Mouse (Mus musculus): ENCODE results near the gene Amy2a1. TPM values are rescaled to one million over a fixed set of nuclear protein-coding genes. Genes with fewer than 3 reads are reported as not detected.
"Not testable (repeated sequence)": the region's sequence is repeated elsewhere in the genome, so short reads cannot be mapped to it uniquely, and the experiment has no call there.

Amy2a1 gene
- polyA plus RNA-seq (2016; fragmentation: Nextera tagmentation; extraction: Ambion mirVana) = not detected in 2 replicates

DNA sequence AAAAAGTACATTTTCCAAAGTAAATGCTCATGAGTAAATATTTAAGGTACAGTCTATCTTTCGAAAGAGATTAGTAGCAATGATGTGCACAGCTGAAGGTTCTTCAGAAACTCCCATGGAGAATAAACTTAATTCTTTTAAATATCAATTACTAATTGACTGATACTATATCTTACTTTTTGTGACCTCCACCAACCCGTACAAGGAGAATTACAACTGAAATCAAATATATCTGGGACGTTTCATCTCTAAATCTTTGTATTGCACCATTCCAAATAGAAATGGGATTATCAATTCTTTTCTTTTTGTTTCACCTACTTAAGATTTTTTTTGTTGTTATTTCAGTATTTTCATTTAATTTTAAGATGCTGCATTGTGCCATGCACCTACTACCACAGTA, at the start of gene Amy2a1:
Gene Amy2a1, minus strand, starts transcription at position 101 of the 400 bp plus-strand sequence.
- not testable (repeated sequence) for H3K36me3 ChIP-seq; H3K4me2 ChIP-seq (replicated peaks); H3K27ac ChIP-seq; H3K9ac ChIP-seq; H3K9me3 ChIP-seq; H3K4me1 ChIP-seq; H3K4me3 ChIP-seq; ATAC-seq (ENCODE audit: insufficient number of reproducible peaks, insufficient read depth, low FRiP score, low TSS enrichment); H3K27me3 ChIP-seq
- 85% methylated on average over 3 of the region's 3 CpGs for WGBS

DNA sequence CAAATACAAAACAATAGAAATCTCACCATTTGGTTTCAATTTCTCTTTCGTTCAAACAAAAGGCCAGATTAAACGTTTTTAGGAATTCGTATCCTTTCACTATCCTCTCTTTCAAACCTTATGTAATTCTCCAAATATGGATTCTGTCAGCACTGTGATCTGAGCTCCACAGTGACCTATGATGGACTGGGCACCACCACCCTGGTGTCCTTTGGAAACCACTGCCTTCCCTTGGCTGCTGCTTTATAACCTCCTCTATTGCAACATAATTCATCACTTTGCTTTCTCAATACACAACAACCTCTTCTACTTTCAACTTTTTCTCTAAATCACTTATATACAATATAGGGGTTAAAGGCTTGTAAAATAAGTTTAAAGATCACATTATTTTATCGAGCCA, 42.4 kb upstream of the Amy2a1 start:
- Histone ChIP-seq H3K4me1 (no peaks in the 10 kb centered on the region), H3K9ac (no peak overlapping the region), H3K4me2 (replicated peaks) (no peak overlapping the region), H3K36me3 (no peaks in the 10 kb centered on the region), H3K4me3 (no peak overlapping the region), H3K9me3 (no peaks in the 10 kb centered on the region), H3K27me3 (no peaks in the 10 kb centered on the region), H3K27ac (no peak overlapping the region)
- WGBS = 78% methylated on average over 4 of the region's 4 CpGs
- no peak for ATAC-seq (ENCODE audit: insufficient number of reproducible peaks, insufficient read depth, low FRiP score, low TSS enrichment)

- H3K36me3 ChIP-seq = no peaks in the 10 kb centered on the region
- 81% methylated on average over 2 of the region's 2 CpGs for WGBS
Measured at GRCm38 (mm10) chr3:113574138-113574537, 41.9 kb upstream of the Amy2a1 start.

GRCm38 (mm10) chr3:113572158-113572557, 39.9 kb upstream of the Amy2a1 start:
- WGBS = 77% methylated on average over 3 of the region's 3 CpGs
- H3K36me3 ChIP-seq = no peaks in the 10 kb centered on the region

More at GRCm38 (mm10) chr3:113574138-113574537, 41.9 kb upstream of the Amy2a1 start:
- H3K27me3 ChIP-seq = no peaks in the 10 kb centered on the region
- H3K9ac ChIP-seq = no peak overlapping the region
- no peaks in the 10 kb centered on the region for H3K9me3 ChIP-seq
- H3K4me2 ChIP-seq (replicated peaks) = no peak overlapping the region
- ATAC-seq (ENCODE audit: insufficient number of reproducible peaks, insufficient read depth, low FRiP score, low TSS enrichment) = no peak
- no peak overlapping the region for H3K4me3 ChIP-seq
- no peak overlapping the region for H3K27ac ChIP-seq
- H3K4me1 ChIP-seq = no peaks in the 10 kb centered on the region

GRCm38 (mm10) chr3:113539692-113540091, 7.5 kb upstream of the Amy2a1 start:
- ATAC-seq (ENCODE audit: insufficient number of reproducible peaks, insufficient read depth, low FRiP score, low TSS enrichment) = no peak
- Histone ChIP-seq H3K36me3 (no peaks in the 10 kb centered on the region), H3K9me3 (no peaks in the 10 kb centered on the region), H3K27me3 (no peaks in the 10 kb centered on the region), H3K4me2 (replicated peaks) (no peak overlapping the region), H3K27ac (no peak overlapping the region), H3K9ac (no peak overlapping the region), H3K4me1 (no peaks in the 10 kb centered on the region), H3K4me3 (no peak overlapping the region)

More at GRCm38 (mm10) chr3:113572158-113572557, 39.9 kb upstream of the Amy2a1 start:
- no peaks in the 10 kb centered on the region for H3K27me3 ChIP-seq
- H3K4me3 ChIP-seq = no peak overlapping the region
- no peaks in the 10 kb centered on the region for H3K4me1 ChIP-seq
- H3K27ac ChIP-seq = no peak overlapping the region
- H3K9me3 ChIP-seq = peaks cover 4% of the 10 kb centered on the region; the same call in 1 of the 2 replicates
- ATAC-seq (ENCODE audit: insufficient number of reproducible peaks, insufficient read depth, low FRiP score, low TSS enrichment) = no peak
- H3K9ac ChIP-seq = no peak overlapping the region
- H3K4me2 ChIP-seq (replicated peaks) = no peak overlapping the region

Other genes with a start within 250 kb of the Amy2a1 start
- gene Amy2a4, start 241.0 kb downstream of the Amy2a1 start, polyA plus RNA-seq (2016; fragmentation: Nextera tagmentation; extraction: Ambion mirVana) = not detected in 2 replicates
- gene Amy2a3, start 208.4 kb downstream of the Amy2a1 start, polyA plus RNA-seq (2016; fragmentation: Nextera tagmentation; extraction: Ambion mirVana) = not detected in 2 replicates
- gene Amy2a2, start 175.8 kb downstream of the Amy2a1 start, polyA plus RNA-seq (2016; fragmentation: Nextera tagmentation; extraction: Ambion mirVana) = not detected in 2 replicates
- 2.4 and 3.1 TPM in 2 replicates for gene Amy1, start 74.3 kb upstream of the Amy2a1 start, polyA plus RNA-seq (2016; fragmentation: Nextera tagmentation; extraction: Ambion mirVana)
- 42.1 and 44.7 TPM in 2 replicates for gene Rnpc3, start 97.7 kb upstream of the Amy2a1 start, polyA plus RNA-seq (2016; fragmentation: Nextera tagmentation; extraction: Ambion mirVana)